Mouse (Mus musculus) bone marrow, adult 2 months (tissue): Measurements from ENCODE around the gene Wbp2. TPM values are rescaled to one million over a fixed set of nuclear protein-coding genes. Genes with fewer than 3 reads are reported as not detected.

Experiments
- H3K27ac ChIP-seq: fragments of 200-500 bp; 2 replicates; pipeline ENCODE4 v1.5.1; 2012; ENCODE audit warnings: low read depth, mild to moderate bottlenecking, control low read depth, inconsistent platforms, low read length; ENCODE audit not compliant: control insufficient read depth, poor library complexity, insufficient read depth
- H3K4me1 ChIP-seq: fragments of 200-500 bp; 2 replicates; pipeline ENCODE4 v1.6.1; 2011; ENCODE audit warnings: low read length; ENCODE audit not compliant: control insufficient read depth, insufficient read depth
- H3K4me3 ChIP-seq: fragments of 200-500 bp; replicated peaks from 2 replicates; pipeline ENCODE3; 2011; ENCODE audit warnings: mild to moderate bottlenecking, low read depth, low read length, control low read depth; ENCODE audit not compliant: control insufficient read depth
- CTCF ChIP-seq: fragments of 200-500 bp; IDR thresholded peaks from 2 replicates; pipeline ENCODE4 v1.5.1; 2011; ENCODE audit warnings: low read length, control low read depth; ENCODE audit not compliant: control insufficient read depth, insufficient read depth
- POLR2A ChIP-seq: fragments of 200-500 bp; IDR thresholded peaks from 2 replicates; pipeline ENCODE4 v1.6.1; 2011; ENCODE audit warnings: low read depth, mild to moderate bottlenecking, control low read depth, low read length, borderline replicate concordance; ENCODE audit not compliant: control insufficient read depth
- WGBS: fragments of 180-500 bp; shearing (Covaris S2); methylation state at CpG from one replicate; pipeline ENCODE4 v1.1.7; 2018; 5-methylcytosine and 5-hydroxymethylcytosine counted together
- polyA plus RNA-seq: library from polyadenylated mRNA; stranded (reverse); fragments of >200 nt; gene quantifications from 2 replicates; pipeline ENCODE4 v1.2.4, GENCODE M21; 2011; ENCODE audit warnings: low replicate concordance; ENCODE audit not compliant: missing spikeins, insufficient read depth, insufficient read length

Gene Wbp2
- polyA plus RNA-seq, 1 experiment = 68.0 TPM

DNA sequence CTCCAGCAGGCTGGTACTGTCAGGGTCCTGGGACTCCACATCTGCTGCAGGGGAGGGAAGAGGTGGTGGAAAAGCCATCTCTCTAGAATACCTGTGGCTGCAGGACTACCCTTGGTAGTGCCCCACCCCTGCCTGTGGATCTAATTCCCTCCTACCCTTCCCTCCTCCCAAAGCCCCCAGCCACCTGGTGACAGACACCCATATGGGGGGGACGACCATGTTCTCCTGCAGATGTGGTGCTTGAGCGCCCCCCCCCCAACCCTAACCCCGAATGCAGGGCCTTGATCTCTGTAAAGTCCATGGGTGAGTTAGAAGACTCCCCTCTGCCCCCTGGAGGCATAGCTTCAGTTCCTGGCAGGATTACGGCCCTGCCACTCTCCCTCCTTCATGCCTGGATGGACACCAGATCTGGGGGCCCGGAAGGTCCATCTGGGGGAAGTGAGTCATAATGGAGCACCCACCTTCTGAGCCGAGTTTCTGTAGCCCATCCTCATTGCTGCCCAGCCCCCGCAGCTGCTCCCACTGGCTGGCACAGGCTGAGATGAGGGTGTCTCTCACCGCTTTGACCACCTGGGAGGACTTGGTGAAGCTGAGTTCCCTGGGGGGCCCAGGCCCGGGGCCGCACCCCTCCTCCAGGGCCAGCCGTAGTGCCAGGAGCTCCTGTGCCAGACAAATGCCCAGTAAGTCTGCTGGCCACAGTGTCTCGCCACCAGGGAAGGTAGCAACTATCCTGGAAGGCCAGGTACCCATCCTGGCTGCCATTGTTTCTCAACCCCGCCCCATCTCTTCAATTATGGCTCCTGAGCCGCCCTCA, 20.4 kb upstream of the Wbp2 start:
- TF ChIP-seq POLR2A (no peak), CTCF (no peak)
- 64% methylated on average over 14 of the region's 14 CpGs for WGBS
- Histone ChIP-seq H3K4me3 (no peak overlapping the region), H3K27ac (no peak overlapping the region), H3K4me1 (no peaks in the 10 kb centered on the region; the same call in none of the 2 replicates)

DNA sequence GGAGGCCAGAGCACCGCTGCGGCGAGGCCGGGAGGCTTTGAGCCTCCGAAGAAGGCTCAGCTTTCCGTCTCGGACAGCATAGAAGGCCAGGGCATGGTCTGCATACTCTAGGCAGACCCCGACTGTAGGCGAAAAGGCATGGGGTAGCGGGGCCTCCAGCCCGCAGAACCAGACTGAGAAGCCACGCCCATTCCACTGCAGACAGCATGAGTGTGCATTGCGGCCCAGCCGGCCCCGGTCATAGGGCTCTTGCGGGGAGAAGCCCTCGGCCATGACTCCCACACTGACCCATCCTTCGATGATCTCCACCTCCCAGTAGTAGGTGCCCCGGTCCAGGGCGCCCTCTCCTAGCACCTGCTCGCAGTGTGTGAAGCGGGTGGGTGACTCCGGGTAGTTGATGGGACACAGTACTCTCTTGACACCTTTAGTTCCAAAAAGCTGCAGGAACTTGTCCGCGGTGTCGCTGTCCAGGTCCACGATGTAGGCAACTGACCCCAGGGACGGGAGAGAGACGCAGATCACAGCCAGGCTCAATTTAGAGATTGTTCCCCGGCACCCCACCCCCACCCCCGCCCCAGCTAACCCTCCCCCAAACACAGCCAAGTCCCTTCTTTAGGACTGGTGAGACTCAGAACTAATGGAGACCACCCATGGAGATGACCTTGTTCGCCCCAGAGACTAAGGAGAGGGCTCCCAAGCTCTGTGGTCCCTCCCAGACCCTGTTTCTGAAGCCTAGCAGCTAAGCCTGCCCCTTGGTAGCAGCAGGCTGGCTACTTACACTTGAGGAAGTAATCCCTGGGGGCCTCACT, 19.6 kb upstream of the Wbp2 start:
- Histone ChIP-seq H3K27ac (no peak overlapping the region), H3K4me3 (no peak overlapping the region), H3K4me1 (no peaks in the 10 kb centered on the region; the same call in none of the 2 replicates)
- no peak for TF ChIP-seq POLR2A
- no peak for TF ChIP-seq CTCF
- WGBS = 87% methylated on average over 32 of the region's 32 CpGs

DNA sequence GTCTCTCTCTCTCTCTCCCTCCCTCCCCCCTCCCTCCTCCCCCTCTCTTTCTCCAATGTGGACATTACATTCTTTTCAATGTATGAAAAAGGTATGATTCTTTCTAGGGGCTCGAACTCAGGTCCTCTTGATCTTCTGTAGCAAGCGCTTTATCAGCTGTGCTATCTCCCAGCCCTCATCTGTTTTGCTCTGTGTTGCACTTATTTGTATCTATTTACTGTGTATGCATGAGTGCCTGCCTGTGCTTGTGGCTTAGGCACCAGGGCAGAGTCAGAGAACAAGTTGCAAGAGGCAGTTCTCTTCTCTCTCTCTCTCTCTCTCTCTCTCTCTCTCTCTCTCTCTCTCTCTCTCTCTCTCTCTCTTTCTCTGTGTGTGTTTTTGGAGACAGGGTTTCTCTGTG, 18.3 kb upstream of the Wbp2 start:
- Histone ChIP-seq H3K4me1 (no peaks in the 10 kb centered on the region; the same call in none of the 2 replicates), H3K27ac (no peak overlapping the region), H3K4me3 (no peak overlapping the region)
- 78% methylated on average over 2 of the region's 2 CpGs for WGBS
- TF ChIP-seq CTCF (no peak), POLR2A (no peak)

DNA sequence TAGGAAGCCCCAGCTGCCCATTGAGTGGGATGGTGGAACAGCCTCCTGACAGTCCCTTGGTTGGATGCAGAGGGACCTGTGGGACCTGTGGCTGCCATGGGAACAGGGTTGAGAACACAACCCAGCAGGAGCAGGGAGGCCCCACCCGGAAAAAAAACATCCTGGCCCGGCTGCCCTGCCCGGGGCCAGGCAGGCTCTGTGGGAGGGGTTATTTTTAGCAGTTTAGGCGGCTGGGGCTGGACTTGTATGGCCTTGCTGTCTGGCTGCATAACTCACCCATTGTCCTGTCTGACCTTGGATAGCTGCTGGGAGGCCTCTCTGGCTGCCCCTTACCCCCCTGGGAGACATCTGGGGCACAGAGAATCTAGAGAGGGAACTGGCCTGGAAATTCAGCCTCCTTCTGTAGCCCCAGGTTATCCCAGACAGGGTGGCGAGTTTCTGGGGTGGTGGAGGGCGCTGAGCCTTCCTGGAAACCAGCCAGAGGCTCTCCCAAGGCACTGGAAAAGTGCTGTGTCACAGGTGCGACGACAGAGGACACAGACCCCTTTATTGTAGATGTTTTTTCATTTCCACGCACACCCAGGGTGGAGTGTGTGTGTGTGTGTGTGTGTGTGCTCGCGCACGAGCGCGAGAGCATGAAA, 17.3 kb upstream of the Wbp2 start:
- no peak overlapping the region for H3K4me3 ChIP-seq
- H3K27ac ChIP-seq = no peak overlapping the region
- no peaks in the 10 kb centered on the region; the same call in none of the 2 replicates for H3K4me1 ChIP-seq
- TF ChIP-seq POLR2A (no peak), CTCF (no peak)
- 36% methylated on average over 14 of the region's 14 CpGs for WGBS

GRCm38 (mm10) chr11:116103572-116103971, 16.8 kb upstream of the Wbp2 start:
- Histone ChIP-seq H3K27ac (no peak overlapping the region), H3K4me3 (no peak overlapping the region), H3K4me1 (no peaks in the 10 kb centered on the region; the same call in none of the 2 replicates)
- TF ChIP-seq POLR2A (no peak), CTCF (no peak)
- WGBS = 53% methylated on average over 12 of the region's 12 CpGs

DNA sequence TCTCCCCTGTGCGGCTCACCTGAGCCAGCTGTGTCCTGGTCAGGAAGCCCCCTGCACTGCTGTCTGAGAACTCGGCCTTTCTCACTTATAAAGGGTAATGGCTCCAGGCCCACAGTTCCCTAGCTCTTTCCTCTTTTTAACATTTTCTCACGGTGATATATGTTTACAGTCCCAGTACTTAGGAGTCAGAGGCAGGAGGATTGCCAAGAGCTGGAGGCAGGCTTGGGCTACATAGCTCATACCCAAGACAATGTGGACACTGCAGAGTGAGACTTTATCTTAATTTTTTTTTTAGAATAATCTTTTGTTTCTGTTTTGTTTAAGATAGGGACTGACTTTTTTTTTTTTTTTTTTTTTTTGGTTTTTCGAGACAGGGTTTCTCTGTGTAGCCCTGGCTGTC, 15.7 kb upstream of the Wbp2 start:
- TF ChIP-seq POLR2A (no peak), CTCF (no peak)
- H3K4me1 ChIP-seq = no peaks in the 10 kb centered on the region; the same call in none of the 2 replicates
- WGBS = 36% methylated on average over 3 of the region's 4 CpGs
- no peak overlapping the region for H3K4me3 ChIP-seq
- H3K27ac ChIP-seq = no peak overlapping the region

- Histone ChIP-seq H3K4me3 (no peak overlapping the region), H3K4me1 (no peaks in the 10 kb centered on the region; the same call in none of the 2 replicates), H3K27ac (peak overlapping the region; percentile 36)
- no peak for TF ChIP-seq CTCF
- TF ChIP-seq POLR2A = no peak; the same call in 1 of the 2 replicates
- WGBS = 32% methylated on average over 11 of the region's 11 CpGs
These were observed 15.2 kb upstream of the Wbp2 start for GRCm38 (mm10) chr11:116101931-116102381.
